Mouse (Mus musculus) lung, postnatal 14 days (tissue): ENCODE measurements at regions not wholly inside any gene's neighbourhood (a gene's known extent, or its start where the extent isn't known, plus 50 kb on each side); places are given as distances from the start of the nearest gene placed in this dataset.

Experiments used
- DNase-seq: peaks from one replicate; pipeline ENCODE4 v3.0.0; 2021

- peak; percentile 44 for DNase-seq
These were observed 238.1 kb downstream of the Cdh26 start for GRCm38 (mm10) chr2:178668451-178668850.

- DNase-seq = no peak
These were observed 240.6 kb downstream of the Cdh26 start for GRCm38 (mm10) chr2:178670952-178671351.

- DNase-seq = no peak
These were observed 243.3 kb downstream of the Cdh26 start for GRCm38 (mm10) chr2:178673621-178674020.

DNA sequence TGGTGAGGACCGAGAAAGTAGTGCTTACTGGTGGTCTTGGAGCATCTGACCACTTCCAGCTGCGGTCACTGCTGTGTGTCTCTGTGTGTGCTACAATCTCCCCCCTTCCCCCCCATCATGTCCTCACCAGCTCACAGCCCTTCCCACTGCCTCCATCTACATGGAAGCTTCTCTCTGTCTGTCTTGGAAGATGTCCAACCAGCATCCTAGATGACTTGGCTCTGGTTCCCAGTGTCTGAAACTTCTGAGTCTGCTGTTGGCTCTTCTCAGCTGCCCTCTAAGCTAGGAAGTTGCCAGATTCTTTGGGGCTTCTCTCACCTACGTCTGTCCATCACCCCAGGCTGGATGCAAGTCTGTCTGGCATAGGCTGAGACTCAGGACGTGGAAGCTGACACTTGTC is 244.3 kb downstream of the Cdh26 start:
- no peak for DNase-seq

- DNase-seq = no peak
These were observed 246.6 kb downstream of the Cdh26 start for GRCm38 (mm10) chr2:178676970-178677369.

- DNase-seq = no peak
These were observed 250.0 kb downstream of the Cdh26 start for GRCm38 (mm10) chr2:178680368-178680767.

GRCm38 (mm10) chr2:178684026-178684958 is 254.0 kb downstream of the Cdh26 start:
- no peak for DNase-seq

DNA sequence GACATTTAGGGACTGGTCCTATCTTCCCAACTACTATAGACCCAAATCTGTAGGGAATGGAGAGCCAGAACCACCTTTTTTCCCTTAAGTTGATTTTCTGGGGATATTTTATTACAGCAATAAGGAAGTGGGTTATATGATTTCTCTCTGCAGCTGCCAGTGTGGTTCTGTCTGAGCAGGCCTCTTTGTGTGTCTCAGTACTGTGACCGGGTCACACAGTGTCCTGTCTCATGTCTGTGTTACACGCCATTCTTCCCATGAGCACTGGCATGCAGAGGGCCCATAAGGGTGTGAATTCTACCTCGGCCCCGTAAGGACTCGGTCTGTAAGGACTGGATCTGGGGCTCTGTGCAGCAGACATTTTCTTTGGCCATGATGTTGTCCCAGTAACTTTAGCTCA is 254.9 kb downstream of the Cdh26 start:
- no peak for DNase-seq

DNA sequence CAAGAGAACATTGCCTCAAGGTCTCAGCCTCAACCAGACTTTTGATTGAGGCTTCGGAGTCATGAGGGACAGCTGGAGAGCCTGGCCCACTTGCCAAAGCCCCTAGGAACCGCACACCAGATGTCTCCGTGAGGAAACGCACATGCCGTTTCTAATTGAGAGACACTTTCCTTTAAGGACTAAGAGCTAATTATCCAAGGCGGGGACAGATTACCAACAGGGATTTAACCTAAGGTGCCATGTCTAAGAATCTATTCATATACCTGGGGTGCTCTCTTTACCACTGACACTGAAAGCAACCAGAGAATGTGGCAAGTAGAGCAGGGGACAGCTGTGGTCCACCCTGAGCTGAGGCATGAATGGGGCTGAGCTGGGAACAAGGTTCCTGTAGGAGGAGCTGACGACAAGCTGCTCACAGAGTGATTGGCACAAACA is 255.9 kb downstream of the Cdh26 start:
- DNase-seq = no peak

DNA sequence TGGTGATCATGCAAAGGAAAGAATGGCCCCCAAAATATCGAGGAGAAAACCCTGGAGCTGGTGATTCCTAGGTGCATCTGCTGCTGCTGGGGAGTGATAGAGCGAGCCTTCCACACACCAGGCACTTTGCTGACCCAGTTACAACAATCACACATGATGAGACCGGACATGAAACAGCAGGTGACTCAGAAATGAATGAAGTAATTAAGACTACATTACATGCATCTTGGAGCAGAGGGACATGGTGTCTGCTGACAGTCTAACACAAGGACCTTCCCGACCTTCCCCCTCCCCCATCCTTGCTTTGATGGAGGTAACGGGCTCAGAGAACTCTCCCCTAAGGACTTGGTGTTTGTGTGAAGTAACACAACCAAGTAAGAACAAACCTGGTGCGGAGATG is 258.3 kb downstream of the Cdh26 start:
- DNase-seq = no peak

GRCm38 (mm10) chr2:178691190-178691864 is 261.0 kb downstream of the Cdh26 start:
- no peak for DNase-seq

DNA sequence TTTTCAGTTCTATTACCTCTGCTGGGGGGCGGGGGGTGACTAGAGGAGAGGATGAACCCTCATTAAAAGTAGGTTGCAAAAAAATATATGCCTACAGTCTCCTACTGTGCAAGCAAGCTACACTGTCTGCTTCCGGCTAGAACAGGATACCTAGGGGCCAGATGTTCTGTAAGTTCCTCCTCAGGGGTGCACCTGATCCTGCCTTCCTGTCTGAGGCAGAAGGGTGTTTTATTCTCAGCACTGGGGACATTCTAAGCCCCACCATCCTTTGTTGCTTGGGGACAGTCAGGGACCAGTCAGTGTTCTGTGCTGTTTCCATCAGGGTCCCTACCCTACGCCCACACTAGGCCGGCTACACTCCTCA is 261.5 kb downstream of the Cdh26 start:
- no peak for DNase-seq

- DNase-seq = no peak
These were observed 261.9 kb downstream of the Cdh26 start for GRCm38 (mm10) chr2:178692231-178692630.

- DNase-seq = peak; percentile 57
These were observed 268.3 kb downstream of the Cdh26 start for GRCm38 (mm10) chr2:178698648-178699047.

DNA sequence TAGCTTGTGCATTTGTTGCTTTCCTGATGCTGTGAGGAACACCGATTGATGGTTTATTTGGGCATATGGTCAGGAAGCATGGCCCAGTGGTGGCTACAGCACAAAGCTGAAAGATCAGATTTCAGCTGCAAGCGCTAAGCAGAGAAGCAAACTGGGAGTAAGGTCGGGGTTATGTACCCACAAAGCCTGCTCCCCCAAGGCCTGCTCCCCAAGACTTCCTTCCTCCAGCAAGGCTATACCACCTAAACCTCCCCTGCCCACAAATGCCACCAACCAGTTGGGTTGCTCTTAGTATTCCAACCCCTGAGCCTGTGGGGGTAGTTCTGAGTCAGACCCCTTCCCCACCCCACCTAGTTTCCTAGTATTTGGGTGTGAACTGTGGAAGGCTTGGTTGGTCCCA is 270.5 kb downstream of the Cdh26 start:
- DNase-seq = no peak

GRCm38 (mm10) chr2:178704510-178704909 is 274.2 kb downstream of the Cdh26 start:
- no peak for DNase-seq

GRCm38 (mm10) chr2:178708649-178709048 is 278.3 kb downstream of the Cdh26 start:
- DNase-seq = no peak

GRCm38 (mm10) chr2:178709192-178709881 is 279.0 kb downstream of the Cdh26 start:
- no peak for DNase-seq

DNA sequence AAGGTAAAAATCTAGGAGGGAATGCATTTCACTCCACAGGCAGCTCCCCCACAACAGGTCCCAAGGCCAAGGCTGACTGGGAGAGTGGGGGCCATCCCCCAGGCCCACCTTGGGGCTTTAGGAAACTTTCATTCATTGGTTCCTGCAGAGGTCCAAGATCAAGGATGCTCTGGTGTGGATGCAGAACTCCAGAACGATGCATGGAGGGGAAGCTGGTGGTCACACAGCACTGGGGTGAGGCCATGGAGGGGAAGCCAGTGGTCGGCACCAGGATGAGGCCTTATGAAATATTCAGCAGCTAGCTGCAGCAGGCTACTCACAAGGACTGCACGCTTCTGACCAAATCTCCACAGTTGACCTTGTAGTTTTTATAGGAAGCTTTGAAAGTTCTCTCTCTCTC is 279.7 kb downstream of the Cdh26 start:
- no peak for DNase-seq

DNA sequence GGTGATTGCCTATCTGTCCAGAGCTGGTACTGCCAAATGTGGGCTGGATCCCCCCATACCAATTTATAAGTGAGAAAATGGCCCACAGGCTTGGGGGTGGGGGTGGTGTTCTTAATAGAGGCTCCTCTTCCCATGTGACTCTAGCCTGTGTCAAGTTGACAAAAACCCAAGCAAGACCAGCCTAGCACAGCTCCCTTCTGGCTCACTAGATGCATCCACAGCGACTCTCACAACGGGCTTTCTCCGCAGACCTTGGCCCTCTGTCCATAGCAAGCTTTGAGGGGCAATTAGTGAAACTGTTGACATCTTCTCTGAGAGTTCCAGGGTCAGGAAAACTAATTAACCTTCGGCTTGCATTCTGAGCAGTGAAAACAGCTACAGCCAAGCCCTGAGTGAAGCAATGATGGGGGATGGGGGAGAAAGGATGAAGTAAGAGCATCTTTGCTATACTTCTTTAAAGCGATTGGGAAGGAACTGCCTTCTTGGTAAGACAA is 281.3 kb downstream of the Cdh26 start:
- no peak for DNase-seq

- DNase-seq = no peak
These were observed 282.1 kb downstream of the Cdh26 start for GRCm38 (mm10) chr2:178712391-178712892.

DNA sequence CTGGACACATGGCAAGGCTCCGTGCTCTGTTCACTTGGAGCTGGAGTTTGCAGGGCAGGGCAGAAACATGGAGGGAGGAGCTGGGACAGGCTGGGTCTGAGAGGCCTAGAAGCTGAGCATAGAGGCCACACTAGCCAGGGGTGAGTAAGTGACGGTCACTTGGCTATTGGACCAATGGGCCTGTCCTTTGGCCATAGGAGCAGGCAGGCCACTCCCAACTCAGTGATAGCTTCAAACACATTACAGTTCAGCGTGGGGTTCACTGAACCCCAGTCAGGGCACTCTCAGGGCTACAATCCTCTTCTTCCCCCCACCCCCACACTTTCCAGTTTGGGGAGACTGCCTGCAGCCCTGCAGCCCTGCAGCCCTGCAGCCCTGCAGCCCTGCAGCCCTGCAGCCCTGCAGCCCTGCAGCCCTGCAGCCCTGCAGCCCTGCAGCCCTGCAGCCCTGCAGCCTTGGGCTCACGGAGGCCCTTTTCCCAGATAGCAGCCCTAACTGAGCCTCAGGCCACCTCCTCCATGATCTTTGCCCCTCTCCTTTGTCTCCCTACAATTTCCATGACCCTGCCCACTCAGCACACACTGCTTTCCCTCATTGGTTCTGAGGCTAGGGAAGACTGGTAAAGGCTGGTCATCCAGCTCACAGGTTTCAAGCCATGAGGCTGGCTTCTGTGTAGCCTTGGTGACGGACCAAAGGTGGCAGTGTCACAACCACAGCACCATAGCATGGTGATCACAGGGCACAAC is 285.3 kb downstream of the Cdh26 start:
- DNase-seq = no peak
